Mouse (Mus musculus): ENCODE data around the gene Pcdh9. TPM values are rescaled to one million over a fixed set of nuclear protein-coding genes. Genes with fewer than 3 reads are reported as not detected.
"Not testable (repeated sequence)": the region's sequence is repeated elsewhere in the genome, so short reads cannot be mapped to it uniquely, and the experiment has no call there.

Gene Pcdh9
- polyA plus RNA-seq, 1 experiment from 2014 or later: 25.3 TPM

GRCm38 (mm10) chr14:93233599-93233998 is 656.9 kb downstream of the Pcdh9 start:
- Histone ChIP-seq H3K27me3 (ENCODE audit: control insufficient read depth, insufficient read depth, low read length) (no peaks in the 10 kb centered on the region), H3K9me3 (ENCODE audit: control insufficient read depth, low read depth, low read length) (no peaks in the 10 kb centered on the region), H3K4me2 (replicated peaks; ENCODE audit: low read depth, low read length) (no peak overlapping the region), H3K4me1 (ENCODE audit: control insufficient read depth, insufficient read depth, low read length) (no peaks in the 10 kb centered on the region), H3K9ac (replicated peaks; ENCODE audit: low read depth, low read length) (no peak overlapping the region), H3K36me3 (ENCODE audit: control insufficient read depth, insufficient read depth, low read length) (no peaks in the 10 kb centered on the region), H3K27ac (ENCODE audit: low read length) (no peak overlapping the region), H3K4me3 (ENCODE audit: low read depth, low read length) (no peak overlapping the region)
- 49% methylated on average over 6 of the region's 6 CpGs for WGBS
- ATAC-seq (ENCODE audit: insufficient number of reproducible peaks, insufficient read depth, low FRiP score, low read depth): no peak

- not testable (repeated sequence) for H3K9ac ChIP-seq (replicated peaks; ENCODE audit: low read depth, low read length); H3K4me2 ChIP-seq (replicated peaks; ENCODE audit: low read depth, low read length); H3K4me1 ChIP-seq (ENCODE audit: control insufficient read depth, insufficient read depth, low read length); H3K27me3 ChIP-seq (ENCODE audit: control insufficient read depth, insufficient read depth, low read length); H3K36me3 ChIP-seq (ENCODE audit: control insufficient read depth, insufficient read depth, low read length); ATAC-seq (ENCODE audit: insufficient number of reproducible peaks, insufficient read depth, low FRiP score, low read depth); H3K4me3 ChIP-seq (ENCODE audit: low read depth, low read length); H3K27ac ChIP-seq (ENCODE audit: low read length); H3K9me3 ChIP-seq (ENCODE audit: control insufficient read depth, low read depth, low read length)
- 93% methylated on average over 5 of the region's 15 CpGs for WGBS
Measured at GRCm38 (mm10) chr14:93214846-93215245, 675.6 kb downstream of the Pcdh9 start.

GRCm38 (mm10) chr14:93199791-93200190 is 690.7 kb downstream of the Pcdh9 start:
- H3K27me3 ChIP-seq (ENCODE audit: control insufficient read depth, insufficient read depth, low read length): no peaks in the 10 kb centered on the region
- no peak overlapping the region for H3K9ac ChIP-seq (replicated peaks; ENCODE audit: low read depth, low read length)
- ATAC-seq (ENCODE audit: insufficient number of reproducible peaks, insufficient read depth, low FRiP score, low read depth): no peak
- no peak overlapping the region for H3K27ac ChIP-seq (ENCODE audit: low read length)
- no peaks in the 10 kb centered on the region for H3K36me3 ChIP-seq (ENCODE audit: control insufficient read depth, insufficient read depth, low read length)
- 51% methylated on average over 2 of the region's 2 CpGs for WGBS
- no peak overlapping the region for H3K4me2 ChIP-seq (replicated peaks; ENCODE audit: low read depth, low read length)
- no peaks in the 10 kb centered on the region for H3K9me3 ChIP-seq (ENCODE audit: control insufficient read depth, low read depth, low read length)
- H3K4me3 ChIP-seq (ENCODE audit: low read depth, low read length): no peak overlapping the region
- H3K4me1 ChIP-seq (ENCODE audit: control insufficient read depth, insufficient read depth, low read length): no peaks in the 10 kb centered on the region

GRCm38 (mm10) chr14:93182606-93183491 is 707.6 kb downstream of the Pcdh9 start:
- no peak overlapping the region for H3K9ac ChIP-seq (replicated peaks; ENCODE audit: low read depth, low read length)
- H3K27ac ChIP-seq (ENCODE audit: low read length): no peak overlapping the region
- no peak overlapping the region for H3K4me3 ChIP-seq (ENCODE audit: low read depth, low read length)
- H3K27me3 ChIP-seq (ENCODE audit: control insufficient read depth, insufficient read depth, low read length): no peaks in the 10 kb centered on the region
- H3K9me3 ChIP-seq (ENCODE audit: control insufficient read depth, low read depth, low read length): no peaks in the 10 kb centered on the region
- WGBS: 88% methylated on average over 9 of the region's 9 CpGs
- H3K36me3 ChIP-seq (ENCODE audit: control insufficient read depth, insufficient read depth, low read length): no peaks in the 10 kb centered on the region
- ATAC-seq (ENCODE audit: insufficient number of reproducible peaks, insufficient read depth, low FRiP score, low read depth): no peak
- no peaks in the 10 kb centered on the region for H3K4me1 ChIP-seq (ENCODE audit: control insufficient read depth, insufficient read depth, low read length)
- H3K4me2 ChIP-seq (replicated peaks; ENCODE audit: low read depth, low read length): no peak overlapping the region

- no peaks in the 10 kb centered on the region for H3K36me3 ChIP-seq (ENCODE audit: control insufficient read depth, insufficient read depth, low read length)
- H3K27ac ChIP-seq (ENCODE audit: low read length): no peak overlapping the region
- H3K9me3 ChIP-seq (ENCODE audit: control insufficient read depth, low read depth, low read length): no peaks in the 10 kb centered on the region
- H3K4me2 ChIP-seq (replicated peaks; ENCODE audit: low read depth, low read length): no peak overlapping the region
- no peaks in the 10 kb centered on the region for H3K27me3 ChIP-seq (ENCODE audit: control insufficient read depth, insufficient read depth, low read length)
- H3K9ac ChIP-seq (replicated peaks; ENCODE audit: low read depth, low read length): no peak overlapping the region
- H3K4me1 ChIP-seq (ENCODE audit: control insufficient read depth, insufficient read depth, low read length): no peaks in the 10 kb centered on the region
- no peak overlapping the region for H3K4me3 ChIP-seq (ENCODE audit: low read depth, low read length)
- ATAC-seq (ENCODE audit: insufficient number of reproducible peaks, insufficient read depth, low FRiP score, low read depth): no peak
Measured at GRCm38 (mm10) chr14:93169201-93169600, 721.3 kb downstream of the Pcdh9 start.

GRCm38 (mm10) chr14:93168367-93168766 is 722.1 kb downstream of the Pcdh9 start:
- H3K9ac ChIP-seq (replicated peaks; ENCODE audit: low read depth, low read length): no peak overlapping the region
- no peaks in the 10 kb centered on the region for H3K27me3 ChIP-seq (ENCODE audit: control insufficient read depth, insufficient read depth, low read length)
- no peak overlapping the region for H3K27ac ChIP-seq (ENCODE audit: low read length)
- no peak overlapping the region for H3K4me2 ChIP-seq (replicated peaks; ENCODE audit: low read depth, low read length)
- H3K36me3 ChIP-seq (ENCODE audit: control insufficient read depth, insufficient read depth, low read length): no peaks in the 10 kb centered on the region
- H3K9me3 ChIP-seq (ENCODE audit: control insufficient read depth, low read depth, low read length): no peaks in the 10 kb centered on the region
- ATAC-seq (ENCODE audit: insufficient number of reproducible peaks, insufficient read depth, low FRiP score, low read depth): no peak
- no peak overlapping the region for H3K4me3 ChIP-seq (ENCODE audit: low read depth, low read length)
- 44% methylated on average over 2 of the region's 2 CpGs for WGBS
- no peaks in the 10 kb centered on the region for H3K4me1 ChIP-seq (ENCODE audit: control insufficient read depth, insufficient read depth, low read length)

- H3K4me2 ChIP-seq (replicated peaks; ENCODE audit: low read depth, low read length): no peak overlapping the region
- H3K27ac ChIP-seq (ENCODE audit: low read length): no peak overlapping the region
- no peaks in the 10 kb centered on the region for H3K4me1 ChIP-seq (ENCODE audit: control insufficient read depth, insufficient read depth, low read length)
- H3K4me3 ChIP-seq (ENCODE audit: low read depth, low read length): no peak overlapping the region
- H3K27me3 ChIP-seq (ENCODE audit: control insufficient read depth, insufficient read depth, low read length): no peaks in the 10 kb centered on the region
- WGBS: 82% methylated on average over 6 of the region's 6 CpGs
- H3K9ac ChIP-seq (replicated peaks; ENCODE audit: low read depth, low read length): no peak overlapping the region
- no peaks in the 10 kb centered on the region for H3K9me3 ChIP-seq (ENCODE audit: control insufficient read depth, low read depth, low read length)
- no peak for ATAC-seq (ENCODE audit: insufficient number of reproducible peaks, insufficient read depth, low FRiP score, low read depth)
- H3K36me3 ChIP-seq (ENCODE audit: control insufficient read depth, insufficient read depth, low read length): no peaks in the 10 kb centered on the region
Measured at GRCm38 (mm10) chr14:93143414-93143813, 747.1 kb downstream of the Pcdh9 start.

- Histone ChIP-seq H3K4me2 (replicated peaks; ENCODE audit: low read depth, low read length) (no peak overlapping the region), H3K36me3 (ENCODE audit: control insufficient read depth, insufficient read depth, low read length) (no peaks in the 10 kb centered on the region), H3K27me3 (ENCODE audit: control insufficient read depth, insufficient read depth, low read length) (no peaks in the 10 kb centered on the region), H3K9ac (replicated peaks; ENCODE audit: low read depth, low read length) (no peak overlapping the region), H3K27ac (ENCODE audit: low read length) (no peak overlapping the region), H3K9me3 (ENCODE audit: control insufficient read depth, low read depth, low read length) (no peaks in the 10 kb centered on the region), H3K4me3 (ENCODE audit: low read depth, low read length) (no peak overlapping the region), H3K4me1 (ENCODE audit: control insufficient read depth, insufficient read depth, low read length) (no peaks in the 10 kb centered on the region)
- WGBS: 80% methylated on average over 4 of the region's 4 CpGs
- ATAC-seq (ENCODE audit: insufficient number of reproducible peaks, insufficient read depth, low FRiP score, low read depth): no peak
Measured at GRCm38 (mm10) chr14:93142076-93142475, 748.4 kb downstream of the Pcdh9 start.

GRCm38 (mm10) chr14:93126993-93127392 is 763.5 kb downstream of the Pcdh9 start:
- 91% methylated on average over 3 of the region's 3 CpGs for WGBS
- H3K27ac ChIP-seq (ENCODE audit: low read length): no peak overlapping the region
- H3K4me3 ChIP-seq (ENCODE audit: low read depth, low read length): no peak overlapping the region
- H3K4me1 ChIP-seq (ENCODE audit: control insufficient read depth, insufficient read depth, low read length): no peaks in the 10 kb centered on the region
- no peak overlapping the region for H3K9ac ChIP-seq (replicated peaks; ENCODE audit: low read depth, low read length)
- H3K9me3 ChIP-seq (ENCODE audit: control insufficient read depth, low read depth, low read length): no peaks in the 10 kb centered on the region
- ATAC-seq (ENCODE audit: insufficient number of reproducible peaks, insufficient read depth, low FRiP score, low read depth): no peak
- H3K36me3 ChIP-seq (ENCODE audit: control insufficient read depth, insufficient read depth, low read length): no peaks in the 10 kb centered on the region
- H3K27me3 ChIP-seq (ENCODE audit: control insufficient read depth, insufficient read depth, low read length): no peaks in the 10 kb centered on the region
- no peak overlapping the region for H3K4me2 ChIP-seq (replicated peaks; ENCODE audit: low read depth, low read length)
